Mouse (Mus musculus) layer of hippocampus, adult 8-10 months (tissue): Measurements from ENCODE around the gene Lama5. TPM values are rescaled to one million over a fixed set of nuclear protein-coding genes. Genes with fewer than 3 reads are reported as not detected.

Source experiments
- DNase-seq, 2 experiments: peaks; one replicate each; pipeline ENCODE4 v3.0.0; 2022; ENCODE audit warnings: low spot score in 2 of 2
- microRNA-seq, 2 experiments: library from miRNA; unstranded; fragments of <30 nt; microRNA quantifications; one replicate each; pipeline ENCODE4 v1.2.0; 2022
- total RNA-seq, 4 experiments: library from RNA; stranded (reverse); gene quantifications; 2 replicates each; pipeline ENCODE4 v1.2.4; 2022

Lama5 gene
- total RNA-seq, 4 experiments from 2014 or later, result 7.6 to 11.7 (median 10.2) TPM

GRCm38 (mm10) chr2:180148551-180148950 lies 77.1 kb downstream of the Lama5 start:
- no peak for DNase-seq

GRCm38 (mm10) chr2:180147379-180147778 lies 78.3 kb downstream of the Lama5 start:
- DNase-seq, result peak in 1 of 2 experiments; percentile 15

DNA sequence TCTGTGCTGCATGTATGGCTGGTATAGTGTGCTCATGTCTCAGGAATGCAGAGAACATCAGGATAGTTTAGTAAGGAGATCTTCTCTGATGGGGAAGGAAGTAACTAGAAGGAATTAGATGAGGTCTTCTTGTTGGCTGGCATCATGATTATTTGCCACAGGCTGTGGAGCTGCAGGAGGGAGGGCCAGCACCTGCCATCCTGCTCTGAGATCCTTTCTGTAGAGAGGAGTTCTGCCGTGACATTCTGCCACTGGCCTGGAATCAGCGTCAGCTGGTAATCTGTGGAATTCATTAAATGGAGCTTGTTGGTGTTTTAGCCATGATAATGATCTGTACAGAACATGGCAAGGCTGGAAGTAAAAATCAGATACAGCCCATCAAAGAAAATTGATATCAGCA lies 79.6 kb downstream of the Lama5 start:
- DNase-seq, result no peak

- no peak for DNase-seq
Measured at GRCm38 (mm10) chr2:180135414-180135813, 90.2 kb downstream of the Lama5 start.

GRCm38 (mm10) chr2:180133911-180134310 lies 91.7 kb downstream of the Lama5 start:
- no peak for DNase-seq

- no peak for DNase-seq
Measured at GRCm38 (mm10) chr2:180133231-180133630, 92.4 kb downstream of the Lama5 start.

GRCm38 (mm10) chr2:180127675-180128074 lies 98.0 kb downstream of the Lama5 start:
- no peak for DNase-seq

Small RNAs within 50 kb of the gene (microRNA-seq; reads per million reads assigned to microRNA genes)
- gene Mir3091, result 0 reads per million in 2 experiments
- gene Mir7005, result 0 to 1.0 reads per million in 2 experiments

Other genes starting within 250 kb of the Lama5 start
- gene Taf4, start 249.2 kb downstream of the Lama5 start, total RNA-seq, result 10 to 100 TPM; 22.0 to 23.5 (median 22.3) TPM
- gene Lsm14b, start 200.9 kb downstream of the Lama5 start, total RNA-seq, result 10 to 100 TPM; 83.3 to 97.9 (median 92.6) TPM
- gene Psma7, start 183.4 kb downstream of the Lama5 start, total RNA-seq, result 100 to 1,000 TPM; 152 to 188 (median 166) TPM
- 10 to 100 TPM; 41.2 to 46.5 (median 43.2) TPM for gene Ss18l1, start 183.3 kb downstream of the Lama5 start, total RNA-seq
- 10 to 100 TPM; 15.6 to 25.8 (median 19.3) TPM for gene Mtg2, start 155.3 kb downstream of the Lama5 start, total RNA-seq
- gene Hrh3, start 121.4 kb downstream of the Lama5 start, total RNA-seq, result 10 to 100 TPM; 48.3 to 55.8 (median 50.0) TPM
- gene Osbpl2, start 106.6 kb downstream of the Lama5 start, total RNA-seq, result 10 to 100 TPM; 49.3 to 57.5 (median 52.7) TPM
- 100 to 1,000 TPM in 3 of 4 experiments, 10 to 100 TPM in 1; 97.9 to 107 (median 104) TPM for gene Adrm1, start 54.4 kb downstream of the Lama5 start, total RNA-seq
- 100 to 1,000 TPM; 566 to 881 (median 750) TPM for gene Rps21, start 31.5 kb upstream of the Lama5 start, total RNA-seq
- gene Cables2, start 47.6 kb upstream of the Lama5 start, total RNA-seq, result 10 to 100 TPM; 30.1 to 32.9 (median 31.7) TPM
- gene Rbbp8nl, start 64.0 kb upstream of the Lama5 start, total RNA-seq, result not detected
- not detected for gene Gata5, start 108.8 kb upstream of the Lama5 start, total RNA-seq
- gene Slco4a1, start 230.4 kb upstream of the Lama5 start, total RNA-seq, result 1 to 10 TPM; 1.7 to 2.8 (median 2.1) TPM